Mouse (Mus musculus): Measurements from ENCODE around the gene E130114P18Rik. TPM values are rescaled to one million over a fixed set of nuclear protein-coding genes. Genes with fewer than 3 reads are reported as not detected.

The E130114P18Rik gene
- polyA plus RNA-seq, 1 experiment from 2014 or later = 62.9 TPM

DNA sequence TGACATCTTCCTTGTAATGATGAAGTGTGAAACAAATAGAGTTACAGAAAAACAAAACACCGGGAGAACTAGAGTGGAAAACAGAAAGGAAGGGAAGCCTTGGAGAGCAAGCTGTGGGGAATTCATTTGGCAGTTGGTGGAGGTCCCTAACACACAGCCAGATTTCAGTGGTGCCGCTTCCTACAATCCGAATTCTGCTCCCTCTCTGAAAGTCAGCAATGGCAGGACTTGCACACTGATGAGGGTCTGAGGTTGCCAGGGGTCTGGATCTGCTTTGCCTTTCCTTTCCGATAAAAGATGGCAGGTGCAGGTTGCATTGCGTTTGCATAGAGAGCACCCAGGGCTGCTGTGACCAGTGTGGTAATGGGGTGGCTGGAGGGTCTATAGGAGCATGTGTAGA lies 18.1 kb upstream of the E130114P18Rik start:
- Histone ChIP-seq H3K4me1 (ENCODE audit: control insufficient read depth, insufficient read depth, low read length) (peaks cover 6% of the 10 kb centered on the region), H3K4me2 (ENCODE audit: low read length) (no peak overlapping the region), H3K9me3 (replicated peaks; ENCODE audit: control insufficient read depth, low read length) (no peaks in the 10 kb centered on the region), H3K36me3 (ENCODE audit: control insufficient read depth, insufficient read depth, low read length) (peaks cover 20% of the 10 kb centered on the region; the same call in 1 of the 2 replicates), H3K27me3 (replicated peaks; ENCODE audit: control insufficient read depth, insufficient read depth, low read length) (no peaks in the 10 kb centered on the region), H3K27ac (ENCODE audit: low read depth, low read length) (no peak overlapping the region; the same call in 1 of the 2 replicates), H3K9ac (ENCODE audit: low read length) (0 out of 2 replicates have a peak overlapping the region, but pooled peaks have one; percentile 21), H3K4me3 (ENCODE audit: low read depth, low read length) (no peak overlapping the region)
- no peak for DNase-seq (ENCODE audit: low spot score)
- ATAC-seq = no peak
- WGBS = 63% methylated on average over 5 of the region's 5 CpGs

DNA sequence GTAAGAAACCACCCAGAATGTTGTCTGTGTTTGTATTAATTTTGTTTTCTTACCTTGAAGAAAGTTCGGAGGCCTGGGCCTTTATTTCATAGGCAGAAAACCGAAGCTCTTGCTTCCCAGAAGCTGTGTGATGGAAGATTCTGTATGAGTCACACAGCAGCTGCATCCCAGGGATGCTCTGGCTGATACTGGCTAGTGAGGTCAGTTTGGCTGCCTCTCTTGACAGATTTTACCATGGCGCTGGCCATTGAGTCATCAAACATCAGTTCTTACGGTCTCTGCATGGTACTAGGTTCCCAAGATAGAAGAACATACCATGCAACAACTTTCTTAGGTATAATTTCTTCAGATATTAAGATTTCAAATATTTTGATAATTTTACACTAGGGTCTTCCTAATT lies 17.0 kb upstream of the E130114P18Rik start:
- H3K9me3 ChIP-seq (replicated peaks; ENCODE audit: control insufficient read depth, low read length) = no peaks in the 10 kb centered on the region
- WGBS = 89% methylated on average over 4 of the region's 4 CpGs
- ATAC-seq (no peak), DNase-seq (ENCODE audit: low spot score) (no peak)
- no peaks in the 10 kb centered on the region for H3K27me3 ChIP-seq (replicated peaks; ENCODE audit: control insufficient read depth, insufficient read depth, low read length)
- peaks cover 14% of the 10 kb centered on the region; the same call in 1 of the 2 replicates for H3K36me3 ChIP-seq (ENCODE audit: control insufficient read depth, insufficient read depth, low read length)
- H3K27ac ChIP-seq (ENCODE audit: low read depth, low read length) = no peak overlapping the region
- H3K4me3 ChIP-seq (ENCODE audit: low read depth, low read length) = no peak overlapping the region
- no peak overlapping the region for H3K9ac ChIP-seq (ENCODE audit: low read length)
- no peak overlapping the region for H3K4me2 ChIP-seq (ENCODE audit: low read length)
- H3K4me1 ChIP-seq (ENCODE audit: control insufficient read depth, insufficient read depth, low read length) = peaks cover 11% of the 10 kb centered on the region

DNA sequence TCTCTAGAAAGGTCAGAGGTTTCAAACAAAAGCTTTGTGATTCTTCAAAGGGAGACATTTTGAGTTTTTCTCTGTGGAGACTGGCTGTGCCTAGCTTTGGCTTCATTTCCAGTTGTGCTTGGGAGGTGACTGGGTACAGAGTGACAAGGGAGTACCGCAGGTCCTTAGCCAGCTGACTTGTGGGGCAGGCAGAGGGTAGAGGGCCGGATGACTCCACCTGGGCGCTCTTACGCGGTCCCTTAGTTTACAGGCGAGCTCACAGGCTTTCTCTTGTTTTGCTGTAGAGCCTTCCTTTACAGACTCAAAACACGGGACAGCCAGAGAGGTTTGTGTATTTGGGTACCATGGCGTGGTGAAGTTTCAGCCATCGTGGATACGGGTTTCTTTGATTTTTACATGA lies 16.1 kb upstream of the E130114P18Rik start:
- Histone ChIP-seq H3K4me1 (ENCODE audit: control insufficient read depth, insufficient read depth, low read length) (peaks cover 18% of the 10 kb centered on the region), H3K36me3 (ENCODE audit: control insufficient read depth, insufficient read depth, low read length) (peaks cover 12% of the 10 kb centered on the region; the same call in 1 of the 2 replicates), H3K4me2 (ENCODE audit: low read length) (no peak overlapping the region), H3K27ac (ENCODE audit: low read depth, low read length) (no peak overlapping the region), H3K27me3 (replicated peaks; ENCODE audit: control insufficient read depth, insufficient read depth, low read length) (no peaks in the 10 kb centered on the region), H3K4me3 (ENCODE audit: low read depth, low read length) (no peak overlapping the region), H3K9ac (ENCODE audit: low read length) (no peak overlapping the region), H3K9me3 (replicated peaks; ENCODE audit: control insufficient read depth, low read length) (no peaks in the 10 kb centered on the region)
- no peak for ATAC-seq
- 82% methylated on average over 10 of the region's 10 CpGs for WGBS
- no peak for DNase-seq (ENCODE audit: low spot score)

DNA sequence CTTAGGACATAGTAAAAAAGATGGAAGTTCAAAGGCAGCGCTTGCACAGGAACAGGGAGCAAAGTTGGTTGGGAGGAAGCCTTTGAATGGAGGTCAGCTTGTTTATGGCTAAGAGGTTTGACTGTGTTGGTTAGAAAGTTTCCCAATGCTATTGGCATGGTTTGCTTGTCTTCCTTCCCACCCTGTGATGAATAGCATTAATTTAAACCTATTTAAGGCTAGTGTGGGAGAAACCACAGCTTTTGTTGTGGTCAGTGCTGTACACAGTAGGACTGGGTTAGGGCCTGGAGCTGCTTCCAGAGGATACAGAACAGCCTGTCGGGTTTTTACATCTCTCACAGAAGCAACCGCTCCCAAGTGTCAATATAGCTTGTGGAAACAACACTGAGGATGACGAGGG lies 10.7 kb upstream of the E130114P18Rik start:
- peak overlapping the region; percentile 15; the same call in 1 of the 2 replicates for H3K4me2 ChIP-seq (ENCODE audit: low read length)
- H3K9me3 ChIP-seq (replicated peaks; ENCODE audit: control insufficient read depth, low read length) = no peaks in the 10 kb centered on the region
- H3K27me3 ChIP-seq (replicated peaks; ENCODE audit: control insufficient read depth, insufficient read depth, low read length) = no peaks in the 10 kb centered on the region
- no peak overlapping the region for H3K4me3 ChIP-seq (ENCODE audit: low read depth, low read length)
- peaks cover 35% of the 10 kb centered on the region for H3K4me1 ChIP-seq (ENCODE audit: control insufficient read depth, insufficient read depth, low read length)
- ATAC-seq (no peak), DNase-seq (ENCODE audit: low spot score) (no peak)
- peaks cover 18% of the 10 kb centered on the region for H3K36me3 ChIP-seq (ENCODE audit: control insufficient read depth, insufficient read depth, low read length)
- 0 out of 2 replicates have a peak overlapping the region, but pooled peaks have one; percentile 15 for H3K27ac ChIP-seq (ENCODE audit: low read depth, low read length)
- WGBS = 38% methylated on average over 4 of the region's 4 CpGs
- no peak overlapping the region for H3K9ac ChIP-seq (ENCODE audit: low read length)

DNA sequence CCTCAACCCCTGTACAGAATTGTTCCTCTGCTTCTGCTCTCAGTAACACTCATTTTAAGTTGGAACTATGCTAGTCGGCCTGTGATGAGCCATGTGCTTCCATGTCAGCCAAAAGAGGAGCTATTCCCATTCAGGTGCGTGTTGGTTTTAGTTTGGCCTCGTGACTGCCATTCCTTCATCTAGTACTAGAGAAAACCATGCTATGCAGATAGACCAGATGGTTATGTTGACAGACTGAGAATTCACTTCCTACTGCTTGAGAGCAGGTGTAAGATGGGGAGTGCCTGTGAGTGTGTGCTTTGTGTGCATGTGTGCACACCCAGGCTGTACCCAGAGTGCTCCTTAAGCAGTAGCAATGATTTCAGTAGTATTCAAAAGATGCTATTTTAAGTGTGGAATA lies 9.6 kb upstream of the E130114P18Rik start:
- peak overlapping the region; percentile 0; the same call in 1 of the 2 replicates for H3K4me2 ChIP-seq (ENCODE audit: low read length)
- WGBS = 51% methylated on average over 3 of the region's 3 CpGs
- no peak overlapping the region for H3K4me3 ChIP-seq (ENCODE audit: low read depth, low read length)
- no peaks in the 10 kb centered on the region for H3K27me3 ChIP-seq (replicated peaks; ENCODE audit: control insufficient read depth, insufficient read depth, low read length)
- H3K9ac ChIP-seq (ENCODE audit: low read length) = no peak overlapping the region
- peak; percentile 75; the same call in 1 of the 2 replicates for ATAC-seq
- H3K36me3 ChIP-seq (ENCODE audit: control insufficient read depth, insufficient read depth, low read length) = peaks cover 24% of the 10 kb centered on the region
- peak; percentile 66 for DNase-seq (ENCODE audit: low spot score)
- H3K27ac ChIP-seq (ENCODE audit: low read depth, low read length) = no peak overlapping the region; the same call in 1 of the 2 replicates
- H3K4me1 ChIP-seq (ENCODE audit: control insufficient read depth, insufficient read depth, low read length) = peaks cover 38% of the 10 kb centered on the region
- H3K9me3 ChIP-seq (replicated peaks; ENCODE audit: control insufficient read depth, low read length) = no peaks in the 10 kb centered on the region

DNA sequence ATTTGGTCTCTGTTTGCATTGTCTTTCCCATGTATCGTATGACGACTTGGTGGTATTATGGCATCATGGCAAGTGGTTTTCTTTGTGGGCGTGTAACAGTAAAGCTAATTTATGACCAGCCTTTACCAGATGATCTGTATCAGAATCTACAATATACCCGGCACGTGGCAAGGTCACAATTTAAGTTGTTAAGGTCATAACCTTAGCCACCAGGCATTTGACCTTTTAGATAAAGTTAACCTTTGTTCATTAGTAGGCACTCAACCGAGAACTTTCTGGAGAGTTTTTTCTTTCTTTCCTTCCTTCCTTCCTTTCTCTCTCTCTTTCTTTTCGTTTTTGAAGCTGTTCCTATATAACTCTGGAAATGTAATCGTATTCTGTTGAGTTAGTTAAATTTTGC lies 8.7 kb upstream of the E130114P18Rik start:
- H3K4me1 ChIP-seq (ENCODE audit: control insufficient read depth, insufficient read depth, low read length) = peaks cover 37% of the 10 kb centered on the region

DNA sequence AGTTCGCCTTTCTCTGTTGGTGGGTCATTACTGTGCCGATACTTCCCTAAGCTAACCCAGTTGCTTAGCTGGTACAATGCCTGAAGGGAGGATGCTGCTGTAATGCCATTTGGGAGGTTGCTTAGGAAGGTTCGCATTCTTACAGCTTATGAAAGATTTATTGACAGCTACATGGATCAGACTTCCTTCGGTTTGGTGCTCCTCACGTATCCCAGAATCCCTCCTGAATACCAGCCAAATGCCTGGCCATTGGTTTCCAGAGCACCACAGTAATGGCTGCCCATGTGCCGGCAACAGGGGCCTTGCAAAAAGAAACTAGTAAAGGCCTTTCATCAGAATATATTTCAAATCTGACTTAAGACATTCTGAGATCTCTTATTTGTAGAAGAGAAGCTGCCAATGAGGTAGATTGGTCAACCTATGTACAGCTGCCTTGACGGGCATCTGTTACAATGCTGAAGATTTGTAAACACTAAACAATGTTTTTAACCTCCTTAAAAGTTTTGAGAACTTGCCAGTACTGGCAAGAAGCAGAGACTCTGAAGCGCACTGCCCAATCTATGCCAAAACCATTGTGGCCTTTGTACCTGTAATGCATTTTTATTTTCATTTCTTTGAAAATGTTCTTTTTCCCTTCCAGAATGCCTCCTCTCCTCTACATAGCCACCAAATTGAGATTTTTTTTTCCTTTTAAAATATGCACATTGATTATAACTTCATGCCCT lies 7.8 kb upstream of the E130114P18Rik start:
- H3K27ac ChIP-seq (ENCODE audit: low read depth, low read length) = peak overlapping the region; percentile 60

More for the DNA sequence above, 8.7 kb upstream of the E130114P18Rik start:
- 70% methylated on average over 8 of the region's 8 CpGs for WGBS
- H3K4me3 ChIP-seq (ENCODE audit: low read depth, low read length) = no peak overlapping the region
- no peaks in the 10 kb centered on the region for H3K27me3 ChIP-seq (replicated peaks; ENCODE audit: control insufficient read depth, insufficient read depth, low read length)
- no peaks in the 10 kb centered on the region for H3K9me3 ChIP-seq (replicated peaks; ENCODE audit: control insufficient read depth, low read length)
- peaks cover 24% of the 10 kb centered on the region for H3K36me3 ChIP-seq (ENCODE audit: control insufficient read depth, insufficient read depth, low read length)
- no peak overlapping the region for H3K27ac ChIP-seq (ENCODE audit: low read depth, low read length)
- ATAC-seq (no peak), DNase-seq (ENCODE audit: low spot score) (no peak)
- peak overlapping the region; percentile 0; the same call in 1 of the 2 replicates for H3K4me2 ChIP-seq (ENCODE audit: low read length)
- no peak overlapping the region for H3K9ac ChIP-seq (ENCODE audit: low read length)

DNA sequence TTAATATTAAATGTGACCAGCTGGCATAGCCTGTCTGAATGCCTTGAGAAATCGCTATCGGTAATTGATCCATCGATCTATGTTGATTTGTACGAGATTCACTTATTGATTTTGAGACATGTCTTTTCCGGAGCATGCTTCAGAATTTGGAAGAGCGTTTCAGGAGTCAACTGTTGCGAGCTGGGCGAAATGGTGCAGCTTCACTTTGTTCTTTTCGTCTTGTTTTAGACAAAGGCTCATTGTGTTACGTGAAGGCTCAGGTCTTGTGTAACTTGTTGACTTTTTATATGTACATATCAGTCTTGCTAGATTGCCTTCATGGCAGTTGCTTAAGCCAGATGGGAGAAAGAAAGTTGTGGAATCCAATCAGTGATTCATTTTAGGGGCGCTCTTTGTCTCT lies 6.4 kb upstream of the E130114P18Rik start:
- H3K27me3 ChIP-seq (replicated peaks; ENCODE audit: control insufficient read depth, insufficient read depth, low read length) = no peaks in the 10 kb centered on the region
- H3K4me1 ChIP-seq (ENCODE audit: control insufficient read depth, insufficient read depth, low read length) = peaks cover 26% of the 10 kb centered on the region
- H3K27ac ChIP-seq (ENCODE audit: low read depth, low read length) = peak overlapping the region; percentile 60; the same call in 1 of the 2 replicates
- peaks cover 24% of the 10 kb centered on the region for H3K36me3 ChIP-seq (ENCODE audit: control insufficient read depth, insufficient read depth, low read length)
- no peak for DNase-seq (ENCODE audit: low spot score)
- H3K4me3 ChIP-seq (ENCODE audit: low read depth, low read length) = no peak overlapping the region
- 81% methylated on average over 11 of the region's 11 CpGs for WGBS
- no peak overlapping the region for H3K9ac ChIP-seq (ENCODE audit: low read length)
- H3K9me3 ChIP-seq (replicated peaks; ENCODE audit: control insufficient read depth, low read length) = no peaks in the 10 kb centered on the region
- ATAC-seq = no peak
- peak overlapping the region; percentile 35 for H3K4me2 ChIP-seq (ENCODE audit: low read length)

More for the DNA sequence above, 7.8 kb upstream of the E130114P18Rik start:
- H3K9me3 ChIP-seq (replicated peaks; ENCODE audit: control insufficient read depth, low read length) = no peaks in the 10 kb centered on the region
- no peak overlapping the region for H3K4me3 ChIP-seq (ENCODE audit: low read depth, low read length)
- H3K9ac ChIP-seq (ENCODE audit: low read length) = no peak overlapping the region; the same call in 1 of the 2 replicates
- no peaks in the 10 kb centered on the region for H3K27me3 ChIP-seq (replicated peaks; ENCODE audit: control insufficient read depth, insufficient read depth, low read length)
- ATAC-seq = peak; percentile 22; the same call in 1 of the 2 replicates
- 59% methylated on average over 8 of the region's 8 CpGs for WGBS
- peaks cover 24% of the 10 kb centered on the region for H3K36me3 ChIP-seq (ENCODE audit: control insufficient read depth, insufficient read depth, low read length)
- H3K4me1 ChIP-seq (ENCODE audit: control insufficient read depth, insufficient read depth, low read length) = peaks cover 35% of the 10 kb centered on the region
- DNase-seq (ENCODE audit: low spot score) = no peak
- H3K4me2 ChIP-seq (ENCODE audit: low read length) = peak overlapping the region; percentile 35
